Mouse (Mus musculus) kidney, adult 2 months (tissue): Measurements from ENCODE around the gene Fbxo40. TPM values are rescaled to one million over a fixed set of nuclear protein-coding genes. Genes with fewer than 3 reads are reported as not detected.
A peak's percentile ranks its signal among the peaks of the same experiment; 100 is the strongest.

Source experiments
- DNase-seq: peaks from one replicate; pipeline ENCODE4 v3.0.0; 2021
- H3K27ac ChIP-seq: fragments of 200-500 bp; 2 replicates; pipeline ENCODE4 v1.5.1; 2012; ENCODE audit warnings: low read depth, low read length, control low read depth, inconsistent platforms; ENCODE audit not compliant: insufficient read depth
- H3K27me3 ChIP-seq: fragments of 200-500 bp; replicated peaks from 2 replicates; pipeline ENCODE4 v1.6.1; 2012; ENCODE audit warnings: mild to moderate bottlenecking, moderate library complexity, low read length, inconsistent platforms; ENCODE audit not compliant: control insufficient read depth, insufficient read depth
- H3K36me3 ChIP-seq: fragments of 200-500 bp; 2 replicates; pipeline ENCODE4 v1.6.1; 2012; ENCODE audit warnings: mild to moderate bottlenecking, moderate library complexity, low read length, inconsistent platforms; ENCODE audit not compliant: control insufficient read depth, insufficient read depth
- H3K4me1 ChIP-seq: fragments of 200-500 bp; 2 replicates; pipeline ENCODE4 v1.6.1; 2011; ENCODE audit warnings: low read length; ENCODE audit not compliant: control insufficient read depth, insufficient read depth
- H3K4me3 ChIP-seq: fragments of 200-500 bp; 2 replicates; pipeline ENCODE4 v1.5.1; 2011; ENCODE audit warnings: mild to moderate bottlenecking, low read depth, low read length, control low read depth; ENCODE audit not compliant: insufficient read depth
- CTCF ChIP-seq: fragments of 200-500 bp; conservative IDR thresholded peaks from 2 replicates; pipeline ENCODE4 v1.5.1; 2011; ENCODE audit warnings: low read depth, mild to moderate bottlenecking, control low read depth, low read length, moderate library complexity, mixed read lengths; ENCODE audit not compliant: insufficient read depth, insufficient read length
- POLR2A ChIP-seq: fragments of 200-500 bp; IDR thresholded peaks from one replicate; pipeline ENCODE4 v1.6.1; 2011; ENCODE audit warnings: low read depth, low read length, control low read depth
- WGBS: fragments of 180-500 bp; shearing (Covaris S2); methylation state at CpG from one replicate; pipeline ENCODE4 v1.1.7; 2018; 5-methylcytosine and 5-hydroxymethylcytosine counted together
- polyA plus RNA-seq: library from polyadenylated mRNA; depleted of rRNA; stranded (reverse); fragments of >200 nt; gene quantifications from 2 replicates; pipeline ENCODE4 v1.2.3, GENCODE M21; 2012; rRNA removed

The Fbxo40 gene
- polyA plus RNA-seq = 9.0 and 9.4 TPM in 2 replicates

DNA sequence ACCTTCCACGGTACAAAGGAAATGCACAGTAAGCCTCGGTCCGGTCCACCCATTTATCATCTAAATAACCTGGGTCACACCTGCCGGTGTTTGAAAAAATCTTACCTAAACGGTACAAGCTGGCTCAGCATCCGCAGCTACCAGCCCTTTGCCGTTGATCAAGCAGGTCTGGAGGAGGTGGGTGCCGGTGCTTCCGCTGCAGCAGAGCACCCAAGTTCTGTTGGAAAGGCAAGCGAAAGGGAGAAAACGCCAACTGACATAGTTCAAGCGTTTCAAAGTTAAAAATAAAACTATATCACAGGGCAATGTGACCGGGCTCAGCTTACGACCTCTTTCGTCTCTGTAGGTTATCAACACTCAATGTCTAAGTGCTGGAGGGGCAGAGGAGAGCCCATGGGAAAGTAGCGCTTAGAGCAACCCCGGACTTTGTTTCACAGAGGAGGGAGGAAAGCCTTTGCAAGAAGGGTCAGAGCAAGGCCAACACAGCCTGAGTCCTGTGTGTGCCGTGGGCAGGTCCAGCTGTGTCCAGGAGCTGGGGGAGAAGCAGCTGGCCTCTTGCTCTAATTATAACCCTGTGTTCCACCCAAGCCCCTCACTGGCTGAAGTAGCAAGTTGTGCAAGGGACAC, at the start of gene Fbxo40:
Gene Fbxo40, minus strand, starts transcription at position 469 of the 627 bp plus-strand sequence.
- peaks cover 6% of the 10 kb centered on the region; the same call in 1 of the 2 replicates for H3K4me1 ChIP-seq
- H3K27me3 ChIP-seq = no peaks in the 10 kb centered on the region
- no peaks in the 10 kb centered on the region for H3K36me3 ChIP-seq
- peak within 1 kb of the TSS; percentile 64 for H3K4me3 ChIP-seq
- no peak for TF ChIP-seq CTCF
- TF ChIP-seq POLR2A = no peak
- peak; percentile 54 for DNase-seq
- H3K27ac ChIP-seq = peak within 1 kb of the TSS; percentile 89
- 27% methylated on average over 18 of the region's 18 CpGs for WGBS

DNA sequence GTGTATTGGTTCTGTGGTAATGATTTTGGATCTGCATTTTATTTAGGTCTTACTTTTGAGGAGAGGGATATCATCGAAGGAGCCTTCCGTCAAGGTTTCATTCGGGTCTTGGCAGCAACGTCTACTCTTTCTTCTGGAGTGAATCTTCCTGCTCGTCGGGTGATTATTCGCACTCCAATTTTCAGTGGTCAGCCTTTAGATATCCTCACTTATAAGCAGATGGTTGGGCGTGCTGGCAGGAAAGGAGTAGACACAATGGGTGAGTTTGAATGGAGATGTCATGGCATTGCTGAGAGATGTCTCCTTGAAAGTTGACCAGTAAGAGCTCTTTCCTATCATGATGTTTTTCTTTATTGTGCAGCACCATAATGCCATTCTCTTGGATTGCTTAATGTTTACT, 44.5 kb upstream of the Fbxo40 start:
- TF ChIP-seq CTCF = no peak
- TF ChIP-seq POLR2A = no peak

DNA sequence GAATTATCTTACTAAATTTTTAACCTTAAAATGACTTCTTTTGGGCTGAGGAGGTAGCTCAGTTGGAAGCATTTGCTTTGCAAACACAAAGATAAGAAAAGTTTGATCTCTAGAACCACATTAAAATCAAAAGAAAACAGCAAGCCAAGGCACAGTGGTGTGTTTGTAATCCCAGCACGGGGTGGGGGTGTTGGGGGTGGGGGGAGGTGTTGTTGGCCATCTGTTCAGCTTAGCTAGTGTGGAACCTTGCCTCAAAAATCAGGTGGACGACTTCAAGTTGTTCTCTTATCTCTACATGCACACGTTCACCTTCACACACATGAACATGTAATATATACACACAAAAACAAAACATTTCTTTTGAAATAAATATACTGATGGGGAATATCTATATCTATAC, 41.7 kb upstream of the Fbxo40 start:
- no peak for TF ChIP-seq POLR2A
- no peak for TF ChIP-seq CTCF
- H3K4me3 ChIP-seq = no peak overlapping the region
- no peak for DNase-seq
- H3K27ac ChIP-seq = no peak overlapping the region
- 76% methylated on average over 3 of the region's 3 CpGs for WGBS
- no peaks in the 10 kb centered on the region for H3K36me3 ChIP-seq
- H3K27me3 ChIP-seq = no peaks in the 10 kb centered on the region
- no peaks in the 10 kb centered on the region for H3K4me1 ChIP-seq

More for the DNA sequence above, 44.5 kb upstream of the Fbxo40 start:
- Histone ChIP-seq H3K4me3 (no peak overlapping the region), H3K36me3 (no peaks in the 10 kb centered on the region), H3K4me1 (no peaks in the 10 kb centered on the region), H3K27ac (no peak overlapping the region), H3K27me3 (no peaks in the 10 kb centered on the region)
- 96% methylated on average over 8 of the region's 8 CpGs for WGBS
- DNase-seq = no peak

DNA sequence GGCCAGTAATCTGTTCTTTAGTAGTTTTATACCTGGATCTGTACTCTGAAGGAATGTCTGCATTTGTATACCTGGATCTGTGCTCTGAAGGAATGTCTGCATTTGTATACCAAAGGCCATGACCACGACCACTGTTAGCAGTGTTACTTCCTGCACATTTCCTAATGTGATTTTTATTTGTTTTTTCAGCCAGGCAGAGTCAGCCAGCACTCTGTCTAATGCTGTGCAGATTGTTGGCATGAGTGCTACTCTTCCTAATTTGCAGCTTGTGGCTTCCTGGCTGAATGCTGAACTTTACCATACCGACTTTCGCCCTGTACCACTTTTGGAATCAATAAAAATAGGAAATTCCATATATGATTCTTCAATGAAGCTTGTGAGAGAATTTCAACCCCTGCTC, 37.3 kb upstream of the Fbxo40 start:
- 62% methylated on average over 3 of the region's 3 CpGs for WGBS
- no peaks in the 10 kb centered on the region for H3K27me3 ChIP-seq
- no peak for DNase-seq
- H3K4me1 ChIP-seq = no peaks in the 10 kb centered on the region
- H3K27ac ChIP-seq = no peak overlapping the region
- no peak overlapping the region for H3K4me3 ChIP-seq
- H3K36me3 ChIP-seq = no peaks in the 10 kb centered on the region
- TF ChIP-seq POLR2A = no peak
- TF ChIP-seq CTCF = no peak

DNA sequence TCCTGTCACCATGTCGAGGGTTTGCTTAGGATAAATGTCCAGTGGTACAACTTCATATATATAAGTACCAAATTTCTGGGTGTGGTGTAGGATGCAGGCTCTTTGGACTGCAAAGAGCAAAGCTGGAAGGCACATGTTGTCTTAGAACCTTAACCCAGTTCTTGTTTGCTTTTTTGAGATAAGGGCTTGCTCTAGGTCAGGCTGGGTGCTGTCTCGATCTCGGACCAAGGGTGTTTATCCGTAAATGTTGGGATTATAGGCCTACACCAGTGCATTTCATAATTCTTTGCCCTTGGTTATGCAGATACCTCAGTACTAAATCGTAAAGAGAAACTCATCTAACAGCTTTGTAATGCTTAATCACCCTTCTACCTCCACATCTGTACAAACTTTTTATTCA, 22.1 kb upstream of the Fbxo40 start:
- Histone ChIP-seq H3K4me1 (peaks cover 3% of the 10 kb centered on the region; the same call in 1 of the 2 replicates), H3K36me3 (no peaks in the 10 kb centered on the region), H3K27me3 (no peaks in the 10 kb centered on the region), H3K4me3 (no peak overlapping the region), H3K27ac (no peak overlapping the region)
- TF ChIP-seq POLR2A (no peak), CTCF (no peak)
- no peak for DNase-seq
- WGBS = 60% methylated on average over 5 of the region's 5 CpGs

DNA sequence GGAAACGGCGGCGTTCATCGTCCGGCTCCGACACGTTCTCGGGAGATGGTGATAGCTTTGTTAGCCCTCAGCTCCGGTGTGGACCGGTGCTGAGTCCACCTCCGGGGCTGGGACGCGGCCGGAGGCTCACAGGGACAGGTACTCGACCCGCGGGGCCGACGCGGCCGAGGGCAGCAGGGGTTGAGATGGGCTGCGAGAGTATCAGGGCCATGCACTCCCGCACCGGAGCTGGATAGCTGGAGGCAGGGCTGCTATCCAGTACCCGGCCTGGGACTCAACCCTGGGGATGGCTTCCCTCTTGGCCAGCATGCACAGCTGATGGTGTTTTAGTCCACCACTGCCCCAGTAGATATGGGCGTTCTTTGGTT, 21.6 kb upstream of the Fbxo40 start:
- 0% methylated on average over 26 of the region's 26 CpGs for WGBS
- no peak for DNase-seq
- H3K4me3 ChIP-seq = peak overlapping the region; percentile 66
- no peak overlapping the region for H3K27ac ChIP-seq
- no peaks in the 10 kb centered on the region for H3K36me3 ChIP-seq
- H3K4me1 ChIP-seq = peaks cover 3% of the 10 kb centered on the region; the same call in 1 of the 2 replicates
- no peak for TF ChIP-seq CTCF
- no peak for TF ChIP-seq POLR2A
- H3K27me3 ChIP-seq = no peaks in the 10 kb centered on the region

DNA sequence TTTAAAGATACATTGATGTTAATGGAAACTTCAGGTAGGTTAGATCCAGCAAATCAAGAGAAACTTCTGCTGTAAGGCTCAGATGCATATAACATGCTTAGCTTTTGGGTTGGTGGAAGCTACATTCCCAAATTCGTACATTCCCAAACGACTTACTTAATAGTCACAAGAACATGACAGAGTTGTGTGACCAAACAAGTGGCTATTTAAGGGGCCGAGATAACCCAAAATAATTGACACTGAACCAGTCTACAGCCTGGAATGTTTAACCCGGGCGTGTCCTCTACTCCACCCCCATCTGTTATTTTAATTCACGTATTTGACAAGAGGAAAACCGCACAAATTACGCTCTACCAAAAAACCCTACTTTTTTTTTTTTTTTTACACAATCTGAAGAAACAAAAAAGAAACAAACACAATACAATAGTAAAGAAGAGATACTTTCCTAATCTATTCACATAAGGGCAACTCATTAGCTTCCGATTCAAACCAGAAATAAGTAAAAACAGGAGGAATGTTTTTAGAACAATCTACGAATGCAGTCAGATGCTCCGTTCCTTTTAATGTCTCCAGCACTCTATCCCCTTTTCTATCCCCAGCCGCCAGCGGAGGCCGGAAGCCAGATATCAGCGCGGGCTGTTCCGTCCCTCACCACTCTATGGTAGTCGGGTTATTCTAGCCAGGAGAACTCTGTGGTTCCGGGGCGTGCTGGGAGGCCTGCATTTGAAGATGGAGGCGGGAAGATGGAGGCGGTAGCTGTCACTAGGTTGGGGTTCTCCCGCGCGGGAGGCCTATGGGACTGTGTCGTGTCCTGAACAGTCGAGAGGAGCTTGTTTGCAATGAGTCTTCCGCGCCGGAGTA, 21.0 kb upstream of the Fbxo40 start, which contains the start of gene Polq:
Gene Polq, plus strand, starts transcription at position 726 of the 861 bp plus-strand sequence.
- H3K36me3 ChIP-seq = no peaks in the 10 kb centered on the region
- peak within 1 kb of the TSS; percentile 66 for H3K4me3 ChIP-seq
- WGBS = 2% methylated on average over 30 of the region's 30 CpGs
- peak; percentile 95 for DNase-seq
- peaks cover 3% of the 10 kb centered on the region; the same call in 1 of the 2 replicates for H3K4me1 ChIP-seq
- no peak within 1 kb of the TSS for H3K27ac ChIP-seq
- no peak for TF ChIP-seq CTCF
- no peak for TF ChIP-seq POLR2A
- H3K27me3 ChIP-seq = no peaks in the 10 kb centered on the region
